Mouse (Mus musculus): ENCODE results near the gene Gm21860. TPM values are rescaled to one million over a fixed set of nuclear protein-coding genes. Genes with fewer than 3 reads are reported as not detected.
A peak's percentile ranks its signal among the peaks of the same experiment; 100 is the strongest.
"Not testable (repeated sequence)": the region's sequence is repeated elsewhere in the genome, so short reads cannot be mapped to it uniquely, and the experiment has no call there.

The Gm21860 gene
- polyA plus RNA-seq, 1 experiment from 2014 or later, result not detected

DNA sequence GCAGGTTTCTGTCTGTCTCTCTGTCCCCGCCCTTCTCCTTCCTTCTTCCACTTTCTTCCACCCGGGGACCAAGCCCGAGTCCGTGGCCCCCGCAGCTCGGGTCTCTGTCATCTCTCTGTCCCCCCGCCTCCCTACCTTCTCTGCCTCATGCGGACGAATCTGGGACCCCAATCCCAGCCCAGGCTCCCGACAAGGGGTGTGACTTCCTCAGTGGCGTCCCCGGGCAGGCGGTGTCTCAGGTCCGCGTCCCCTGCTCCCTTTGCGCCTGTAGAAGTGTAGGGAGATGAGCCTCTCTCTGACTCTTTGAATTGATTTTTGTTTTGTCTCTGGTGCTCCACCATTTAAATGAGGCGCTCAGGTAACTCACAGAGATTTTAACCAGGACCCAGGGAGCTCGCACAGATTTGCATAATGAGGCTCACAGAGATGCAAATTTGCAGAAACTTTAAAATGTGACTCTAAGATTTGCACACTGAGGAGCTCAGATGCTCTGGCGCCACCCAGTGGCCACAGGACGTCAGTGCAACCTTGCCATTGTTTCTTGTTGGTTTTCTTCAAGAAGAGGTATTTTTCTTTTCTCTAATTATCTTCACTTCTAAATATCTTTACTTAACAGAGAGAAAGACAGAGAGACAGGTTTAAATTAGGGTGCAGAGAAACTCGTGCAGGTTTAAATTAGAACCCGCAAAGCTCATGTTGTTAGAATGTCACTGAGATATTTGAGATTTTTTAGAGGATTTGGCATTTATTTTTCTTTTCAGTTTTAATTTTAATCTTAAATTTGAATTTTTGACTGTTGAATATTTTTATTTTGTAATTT lies 35.8 kb downstream of the Gm21860 start:
- ATAC-seq, result peak; percentile 88
- 67% methylated on average over 19 of the region's 22 CpGs for WGBS
- 0 out of 2 replicates have a peak overlapping the region, but pooled peaks have one; percentile 51 for H3K27ac ChIP-seq (ENCODE audit: low read length)

DNA sequence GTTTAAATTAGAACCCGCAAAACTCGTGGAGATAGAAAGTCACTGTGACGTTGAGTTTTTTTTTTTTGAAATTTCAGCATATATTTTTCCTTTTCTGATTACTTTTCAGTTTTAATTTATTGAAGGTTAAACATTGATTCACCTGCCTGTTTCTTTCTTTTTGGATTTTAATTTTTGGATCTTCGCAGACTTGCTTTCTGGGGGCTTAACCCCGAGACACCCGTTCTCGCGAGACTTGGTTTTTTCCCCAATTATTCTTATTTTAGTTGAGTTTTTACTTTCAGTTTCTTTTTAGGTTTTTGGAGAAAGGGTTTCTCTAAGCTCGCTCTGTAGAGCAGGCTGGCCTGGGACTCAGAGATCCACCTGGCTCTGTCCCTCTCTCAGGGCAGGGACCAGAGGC lies 36.6 kb downstream of the Gm21860 start:
- WGBS, result 81% methylated on average over 9 of the region's 9 CpGs
- H3K27me3 ChIP-seq (ENCODE audit: control insufficient read depth, insufficient read depth, low read depth, low read length); ATAC-seq; H3K36me3 ChIP-seq (ENCODE audit: control insufficient read depth, insufficient read depth, low read length); H3K9me3 ChIP-seq (replicated peaks; ENCODE audit: control insufficient read depth, low read length, poor library complexity, severe bottlenecking); H3K4me2 ChIP-seq (ENCODE audit: low read length); H3K27ac ChIP-seq (ENCODE audit: low read length); H3K4me3 ChIP-seq (ENCODE audit: low read depth, low read length); H3K9ac ChIP-seq (ENCODE audit: low read depth, low read length); H3K4me1 ChIP-seq (ENCODE audit: control insufficient read depth, insufficient read depth, low read length): not testable (repeated sequence)

More for the DNA sequence above, 35.8 kb downstream of the Gm21860 start:
- not testable (repeated sequence) for H3K4me1 ChIP-seq (ENCODE audit: control insufficient read depth, insufficient read depth, low read length); H3K27me3 ChIP-seq (ENCODE audit: control insufficient read depth, insufficient read depth, low read depth, low read length); H3K4me2 ChIP-seq (ENCODE audit: low read length); H3K4me3 ChIP-seq (ENCODE audit: low read depth, low read length); H3K9ac ChIP-seq (ENCODE audit: low read depth, low read length); H3K36me3 ChIP-seq (ENCODE audit: control insufficient read depth, insufficient read depth, low read length); H3K9me3 ChIP-seq (replicated peaks; ENCODE audit: control insufficient read depth, low read length, poor library complexity, severe bottlenecking)

DNA sequence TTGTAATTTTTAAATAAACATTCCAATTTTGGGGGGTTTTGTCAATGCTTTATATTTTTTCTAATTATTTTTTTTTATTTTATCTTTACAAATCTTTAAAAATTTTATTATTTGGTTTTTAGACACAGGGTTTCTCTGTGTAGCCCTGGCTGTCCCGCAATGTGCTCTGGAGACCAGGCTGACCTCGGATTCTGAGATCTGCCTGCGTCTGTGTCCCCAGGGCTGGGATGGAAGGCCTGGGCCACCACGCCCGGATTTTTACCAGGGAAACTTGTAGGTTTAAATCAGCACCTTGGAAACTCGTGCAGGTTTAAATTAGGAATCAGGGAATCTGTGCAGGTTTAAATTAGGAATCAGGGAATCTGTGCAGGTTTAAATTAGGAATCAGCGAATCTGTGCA lies 37.1 kb downstream of the Gm21860 start:
- H3K9ac ChIP-seq (ENCODE audit: low read depth, low read length); H3K4me2 ChIP-seq (ENCODE audit: low read length); H3K4me3 ChIP-seq (ENCODE audit: low read depth, low read length); H3K27ac ChIP-seq (ENCODE audit: low read length); H3K4me1 ChIP-seq (ENCODE audit: control insufficient read depth, insufficient read depth, low read length); H3K27me3 ChIP-seq (ENCODE audit: control insufficient read depth, insufficient read depth, low read depth, low read length); H3K9me3 ChIP-seq (replicated peaks; ENCODE audit: control insufficient read depth, low read length, poor library complexity, severe bottlenecking); ATAC-seq; H3K36me3 ChIP-seq (ENCODE audit: control insufficient read depth, insufficient read depth, low read length): not testable (repeated sequence)
- 64% methylated on average over 7 of the region's 7 CpGs for WGBS

Other genes with a start within 250 kb of the Gm21860 start
- gene Gm47283, start 29.9 kb upstream of the Gm21860 start, polyA plus RNA-seq (2015; fragmentation: Nextera tagmentation; extraction: Ambion mirVana), result not detected in 2 replicates
- gene Gm21748, start 84.4 kb upstream of the Gm21860 start, polyA plus RNA-seq (2015; fragmentation: Nextera tagmentation; extraction: Ambion mirVana), result not detected in 2 replicates

Data from midbrain, embryonic 16.5 days (tissue).